Mouse (Mus musculus) olfactory bulb, adult 2 months (tissue): ENCODE measurements at regions not wholly inside any gene's neighbourhood (a gene's known extent, or its start where the extent isn't known, plus 50 kb on each side); places are given as distances from the start of the nearest gene placed in this dataset.

Experiments
- CTCF ChIP-seq: fragments of 200-500 bp; IDR thresholded peaks from 2 replicates; pipeline ENCODE4 v1.5.1; 2012; ENCODE audit warnings: low read depth, mild to moderate bottlenecking, low read length, moderate library complexity; ENCODE audit not compliant: insufficient read depth
- POLR2A ChIP-seq: fragments of 200-500 bp; IDR thresholded peaks from 2 replicates; pipeline ENCODE4 v1.6.1; 2012; ENCODE audit warnings: mild to moderate bottlenecking, low read depth, low read length, moderate library complexity; ENCODE audit not compliant: insufficient read depth

GRCm38 (mm10) chr9:104467238-104467637 is 79.8 kb upstream of the Cpne4 start:
- TF ChIP-seq CTCF = no peak
- no peak for TF ChIP-seq POLR2A
